Mouse (Mus musculus) olfactory bulb, adult 2 months (tissue): ENCODE results near the gene Rab20.

ENCODE experiments used
- CTCF ChIP-seq: fragments of 200-500 bp; IDR thresholded peaks from 2 replicates; pipeline ENCODE4 v1.5.1; 2012; ENCODE audit warnings: low read depth, mild to moderate bottlenecking, low read length, moderate library complexity; ENCODE audit not compliant: insufficient read depth
- POLR2A ChIP-seq: fragments of 200-500 bp; IDR thresholded peaks from 2 replicates; pipeline ENCODE4 v1.6.1; 2012; ENCODE audit warnings: mild to moderate bottlenecking, low read depth, low read length, moderate library complexity; ENCODE audit not compliant: insufficient read depth

GRCm38 (mm10) chr8:11445790-11446189 lies 32.7 kb downstream of the Rab20 start:
- no peak for TF ChIP-seq POLR2A
- TF ChIP-seq CTCF: no peak
